Mouse (Mus musculus) spleen, adult 12 weeks (tissue): Measurements from ENCODE around the gene Tcf3.
A peak's percentile ranks its signal among the peaks of the same experiment; 100 is the strongest.

ENCODE experiments used
- DNase-seq: peaks from one replicate; pipeline ENCODE4 v3.0.0; 2022; ENCODE audit warnings: low spot score

The Tcf3 gene

DNA sequence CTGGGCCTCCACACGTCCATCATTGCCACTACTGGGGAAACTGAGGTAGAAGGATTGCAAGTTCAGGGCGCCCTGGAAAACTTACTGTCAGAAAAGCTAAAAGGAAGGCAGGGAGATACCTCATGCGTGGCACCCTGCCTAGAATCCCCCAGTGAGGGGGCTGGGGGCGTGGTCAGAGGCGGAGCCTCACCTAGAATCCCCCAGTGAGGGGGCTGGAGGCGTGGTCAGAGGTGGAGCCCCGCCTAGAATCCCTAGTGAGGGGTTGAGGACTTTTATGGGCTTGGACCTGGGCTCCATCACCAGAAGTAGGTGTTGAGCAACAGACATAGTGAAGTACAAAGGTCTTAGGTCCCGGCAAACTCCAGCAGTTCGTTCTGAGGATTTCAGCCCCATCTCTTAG is 2.8 kb upstream of the Tcf3 start:
- no peak for DNase-seq

DNA sequence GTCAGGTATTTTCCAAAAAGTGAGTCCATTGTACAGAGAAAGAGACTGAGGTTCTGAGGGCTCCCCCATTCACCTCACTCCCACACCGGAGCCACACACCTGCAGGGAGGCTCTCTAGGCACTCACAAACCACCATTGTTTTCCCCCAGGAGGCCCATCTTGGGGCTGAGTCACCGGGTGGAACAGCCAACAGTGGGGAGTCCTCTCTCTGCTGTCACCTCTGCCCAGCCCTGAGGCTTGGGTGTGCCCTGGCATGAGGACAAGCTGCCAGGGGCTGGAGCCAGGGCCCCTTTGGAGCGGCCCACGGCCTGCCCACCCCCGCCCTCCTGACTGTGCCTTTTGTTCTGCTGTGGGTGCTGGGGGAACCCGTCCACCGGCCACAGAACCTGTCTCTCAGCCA is 2.3 kb upstream of the Tcf3 start:
- DNase-seq: no peak

DNA sequence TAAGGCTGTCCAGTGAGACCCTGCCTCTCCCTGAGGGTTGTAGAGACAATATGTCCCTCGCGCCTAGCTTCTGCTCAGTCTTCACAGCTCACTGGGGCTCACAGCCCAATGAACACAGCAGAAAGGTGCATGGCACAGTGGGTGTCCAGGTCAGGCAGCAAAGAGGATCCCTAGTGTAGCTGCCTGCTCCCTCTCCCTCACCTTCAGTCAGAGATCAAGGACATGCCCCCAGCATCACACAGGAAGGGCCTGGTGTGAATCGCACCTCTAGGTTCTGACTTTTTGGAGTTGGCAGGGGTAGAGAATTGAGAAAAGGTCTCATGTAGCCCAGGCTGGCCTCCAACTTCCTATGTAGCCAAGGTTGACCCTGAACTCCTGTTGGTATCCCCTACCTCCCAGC is 1.4 kb upstream of the Tcf3 start:
- no peak for DNase-seq

DNA sequence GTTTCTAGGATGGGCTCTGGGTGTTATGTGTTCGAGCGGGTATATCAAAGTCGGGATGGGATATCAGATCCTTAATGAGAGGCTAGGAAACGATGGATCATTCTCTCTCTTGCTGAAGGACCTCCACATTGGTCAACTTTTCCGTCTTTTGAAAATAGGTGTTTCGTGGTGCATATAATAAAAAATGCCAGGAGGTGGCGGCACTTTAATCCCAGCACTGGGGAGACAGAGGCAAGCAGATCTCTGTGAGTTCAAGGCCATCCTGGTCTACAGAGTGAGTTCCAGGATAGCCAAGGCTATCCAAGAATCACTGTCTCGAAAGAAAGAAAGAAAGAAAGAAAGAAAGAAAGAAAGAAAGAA is 766 bp upstream of the Tcf3 start:
- DNase-seq: no peak

DNA sequence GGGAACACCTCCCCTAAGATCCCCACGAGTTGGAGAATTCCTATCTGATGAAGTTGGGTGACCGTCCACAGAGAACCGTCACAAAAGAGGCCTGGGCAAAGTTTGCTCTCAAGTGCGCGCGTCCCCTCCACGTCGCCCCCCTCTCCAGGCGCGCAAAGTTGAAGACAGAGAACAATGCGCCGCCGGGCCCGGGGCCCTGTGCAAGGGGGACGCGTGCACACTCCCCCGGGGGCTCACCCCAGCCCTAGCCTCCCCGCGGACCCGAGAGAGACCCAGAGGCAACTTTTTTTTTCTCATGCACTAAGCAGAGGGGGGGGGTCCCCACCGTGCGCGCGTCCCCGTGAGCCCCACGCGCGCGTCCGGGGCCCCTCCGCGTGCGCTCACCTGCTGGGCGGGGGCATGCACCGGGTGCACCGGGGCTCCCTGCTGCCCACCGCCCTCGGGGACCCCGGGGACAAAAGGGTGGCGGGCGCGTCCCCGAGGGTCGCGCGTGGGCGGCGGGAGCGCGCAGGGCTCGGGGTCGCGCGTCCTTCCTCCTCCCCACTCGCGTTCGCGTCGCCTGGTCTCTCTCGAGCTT is 423 bp downstream of the Tcf3 start:
- no peak for DNase-seq

DNA sequence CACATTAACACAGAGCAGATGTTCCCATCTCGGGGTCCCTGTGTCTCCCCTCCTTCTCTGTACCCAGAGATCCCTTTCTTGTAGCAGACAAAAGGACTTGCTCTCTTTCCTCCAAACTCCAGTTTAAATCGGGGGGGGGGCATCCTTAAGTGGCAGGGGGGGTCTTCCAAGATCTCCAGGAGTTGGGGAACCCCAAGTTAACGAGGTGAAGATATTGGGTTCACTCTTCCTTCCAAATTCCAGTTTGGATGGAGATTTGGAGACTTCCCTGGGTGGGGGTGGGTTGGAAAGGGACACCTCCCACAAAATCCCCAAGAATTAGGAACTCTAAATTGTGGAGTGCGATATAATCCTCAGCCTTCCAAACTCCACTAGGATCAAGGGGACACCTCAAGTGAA is 1.1 kb downstream of the Tcf3 start:
- no peak for DNase-seq

DNA sequence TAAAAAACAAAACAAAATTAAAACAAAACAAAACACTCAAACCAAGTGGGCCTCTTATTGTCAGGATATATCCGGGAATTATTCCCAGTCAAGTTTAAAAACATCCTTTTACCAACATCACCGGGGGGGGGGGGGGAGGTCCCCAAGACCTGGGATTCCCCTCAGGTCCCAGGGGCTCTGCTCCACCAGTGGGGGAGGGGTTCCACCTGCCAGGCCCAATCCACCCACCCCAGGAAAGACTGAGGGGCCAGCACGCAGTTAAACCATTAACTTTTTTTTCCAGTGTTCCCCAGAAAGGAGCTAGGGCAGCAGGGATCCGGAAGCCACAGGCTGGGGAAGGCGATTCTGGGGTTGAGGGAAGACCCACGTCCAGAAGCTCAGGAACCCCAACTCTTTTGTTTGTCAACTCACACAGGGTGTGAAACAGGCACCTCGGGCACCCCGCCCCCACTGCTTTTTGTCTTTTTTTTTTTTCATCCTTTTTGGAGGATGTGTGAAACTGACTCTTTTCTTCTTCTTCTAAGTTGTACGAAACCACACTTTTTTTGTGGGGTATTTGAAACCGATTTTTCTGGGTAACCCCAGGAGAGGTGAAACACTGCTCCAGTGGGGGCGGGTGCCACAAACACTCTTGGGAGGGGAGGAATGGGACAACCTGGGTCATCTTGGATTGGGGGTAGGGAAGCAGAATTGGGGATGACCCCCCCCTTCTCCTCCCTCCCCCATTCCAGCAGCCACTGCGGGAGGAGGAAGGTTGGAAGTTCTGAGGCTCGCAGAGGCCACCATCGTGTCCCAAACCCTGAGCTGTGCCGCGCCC is 1.7 kb downstream of the Tcf3 start:
- no peak for DNase-seq

DNA sequence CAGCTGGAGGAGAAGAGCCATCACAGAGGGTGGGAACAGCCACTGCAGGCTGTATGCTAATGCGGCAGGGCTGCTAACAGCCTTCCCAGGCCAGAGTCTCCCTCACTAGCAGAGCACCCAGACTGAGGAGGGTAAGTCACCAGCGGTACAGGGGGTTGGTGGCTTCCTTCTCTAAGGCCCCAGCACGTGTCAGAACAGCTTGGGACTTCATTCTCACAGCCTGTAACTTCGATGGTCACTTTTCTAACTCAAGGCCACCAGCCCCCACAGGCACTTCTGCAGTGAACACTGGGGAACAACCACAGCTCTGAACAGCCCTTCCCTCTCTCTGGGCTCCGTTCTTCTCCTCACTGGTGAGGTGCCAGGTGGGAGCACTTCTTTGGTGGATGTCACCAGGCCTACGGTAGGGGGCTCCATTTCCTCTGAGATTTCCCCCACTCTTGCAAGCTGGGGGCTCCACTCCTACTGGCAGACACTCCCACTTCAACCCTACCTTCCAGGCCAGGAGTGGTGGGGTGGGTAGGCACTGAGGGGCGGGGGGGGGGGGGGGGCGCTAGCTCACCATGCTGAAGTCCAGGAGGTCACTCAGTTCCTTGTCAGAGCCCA is 3.0 kb downstream of the Tcf3 start:
- DNase-seq: no peak

DNA sequence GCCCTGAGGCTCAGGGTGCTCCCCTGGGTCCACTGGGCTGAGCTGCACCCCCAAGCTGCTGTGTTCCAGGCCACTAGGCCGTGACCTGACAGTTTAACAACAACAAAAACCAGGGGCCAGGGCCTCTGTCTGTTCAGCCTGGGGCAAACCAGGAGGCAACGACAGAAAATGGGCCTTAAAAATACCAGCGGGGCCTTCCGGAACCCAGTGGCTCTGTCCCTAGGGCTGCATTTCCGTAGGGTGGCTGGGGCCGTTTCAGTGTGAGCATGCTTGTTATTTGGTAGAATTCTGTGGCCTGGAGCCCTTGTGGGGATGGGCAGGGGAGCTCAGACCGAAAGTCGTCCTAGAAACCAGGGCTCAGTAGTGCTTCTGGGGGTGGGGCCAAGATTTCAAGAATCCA is 3.6 kb downstream of the Tcf3 start:
- no peak for DNase-seq

DNA sequence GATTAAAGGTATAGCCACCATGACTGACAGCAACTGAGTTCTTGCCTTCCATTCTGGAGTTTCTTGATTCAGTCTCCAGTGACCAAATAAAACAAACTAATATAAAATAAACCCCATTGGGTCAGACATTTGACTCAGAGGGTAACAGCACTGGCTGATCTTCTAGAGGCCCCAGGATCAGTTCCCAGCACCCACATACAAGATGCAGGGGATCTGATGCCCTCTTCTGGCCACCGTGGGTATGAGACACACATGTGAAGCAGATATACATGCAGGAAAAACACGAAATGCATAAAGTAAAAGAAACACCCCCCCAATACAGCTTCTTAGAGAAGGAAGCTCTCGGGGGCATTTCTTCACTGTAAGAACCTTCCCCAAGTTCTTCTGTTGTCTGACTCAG is 8.4 kb downstream of the Tcf3 start:
- no peak for DNase-seq

DNA sequence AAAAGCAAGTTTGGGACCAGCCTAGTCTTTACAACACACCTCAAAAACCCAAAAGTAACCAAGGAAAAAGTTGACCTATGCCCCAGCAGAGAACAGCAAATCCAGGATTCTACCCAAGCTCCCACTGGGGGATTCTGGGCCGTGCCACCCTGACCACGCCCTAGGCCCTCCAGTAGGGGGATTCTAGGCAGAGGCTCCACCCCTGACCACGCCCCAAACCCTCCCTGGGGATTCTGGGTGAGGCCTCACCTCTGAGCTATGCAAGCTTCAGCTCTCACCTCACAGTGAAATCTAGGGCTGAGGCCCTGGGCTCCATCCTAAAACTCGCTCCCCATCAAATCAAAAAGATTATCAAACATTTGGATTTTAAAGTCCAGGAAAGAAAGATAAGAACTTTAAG is 9.9 kb downstream of the Tcf3 start:
- peak; percentile 63 for DNase-seq

DNA sequence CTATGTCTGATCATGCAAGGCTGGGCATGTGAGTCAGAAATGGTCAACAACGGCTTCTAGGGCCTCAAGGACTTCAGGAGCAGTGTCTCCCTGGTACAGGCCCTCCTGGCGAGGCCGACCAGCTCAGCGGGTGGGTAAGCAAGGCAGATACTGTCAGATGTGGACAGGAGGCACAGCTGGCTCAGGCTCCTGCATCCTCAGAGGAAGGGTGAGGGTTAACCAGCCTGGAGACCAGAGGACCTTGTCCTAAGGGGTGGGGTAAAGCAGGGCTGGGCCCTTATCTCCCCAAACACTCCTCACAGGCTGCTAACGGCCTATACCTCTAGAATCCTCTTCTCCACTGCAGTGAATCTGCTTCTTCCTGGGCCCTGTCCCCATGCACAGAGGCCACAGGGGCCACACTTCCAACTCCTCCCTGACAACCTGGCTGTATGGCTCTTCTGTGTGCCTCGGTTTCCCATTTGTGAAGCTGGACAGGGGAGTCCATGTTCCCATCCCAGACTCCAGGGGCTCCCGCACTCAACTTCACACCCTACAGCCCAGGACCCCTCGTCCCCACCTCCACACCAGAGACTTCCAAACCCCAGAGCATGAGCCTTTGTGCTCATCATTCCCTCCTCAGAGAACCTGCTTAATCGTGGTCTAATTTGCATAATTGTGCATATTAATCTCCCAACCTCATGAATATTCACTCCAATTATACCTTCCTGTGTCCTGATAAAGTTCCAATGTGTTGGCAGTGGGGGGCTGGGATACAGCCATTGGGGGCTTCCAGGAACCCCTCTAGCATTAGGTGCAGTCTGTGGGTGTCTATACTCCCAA is 11.6 kb downstream of the Tcf3 start:
- peak; percentile 58 for DNase-seq

DNA sequence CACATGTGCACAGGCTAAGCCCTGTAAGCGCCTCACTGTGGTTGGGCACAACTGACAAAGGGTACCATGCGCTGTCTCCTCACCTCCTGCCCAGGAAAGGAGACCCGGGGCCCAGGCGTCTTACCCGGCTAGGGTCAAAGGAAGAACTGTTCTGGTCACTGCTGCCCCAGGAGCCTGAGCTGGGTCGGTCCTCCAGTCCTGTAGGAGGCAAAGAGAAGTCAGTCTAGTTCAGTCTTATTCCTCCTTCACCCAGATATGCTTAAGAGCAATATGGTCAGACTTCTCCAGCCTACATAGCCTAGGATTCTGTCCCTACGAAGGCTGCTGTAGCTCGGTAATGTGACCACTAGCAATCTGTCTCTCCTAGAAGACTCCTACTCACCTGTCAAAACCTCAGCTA is 12.2 kb downstream of the Tcf3 start:
- no peak for DNase-seq

DNA sequence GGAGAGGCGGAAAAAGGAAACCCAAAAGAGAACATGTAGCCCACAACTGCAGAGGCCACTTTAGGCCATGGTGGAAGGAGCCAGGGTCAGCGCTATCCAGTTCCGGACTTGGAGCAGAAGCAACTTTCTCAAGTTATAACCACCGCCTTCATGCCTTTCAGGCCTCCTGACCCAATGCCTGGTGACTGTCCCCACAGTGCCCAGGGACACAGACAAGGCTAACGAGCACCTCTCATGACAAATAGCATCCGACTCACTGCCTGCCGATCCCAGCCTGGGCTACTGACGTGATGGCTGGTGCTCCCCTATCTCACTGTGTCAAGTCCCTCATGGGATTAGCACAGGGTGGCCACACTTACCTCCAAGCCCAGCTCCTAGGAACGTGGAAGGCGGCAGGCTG is 12.7 kb downstream of the Tcf3 start:
- no peak for DNase-seq

DNA sequence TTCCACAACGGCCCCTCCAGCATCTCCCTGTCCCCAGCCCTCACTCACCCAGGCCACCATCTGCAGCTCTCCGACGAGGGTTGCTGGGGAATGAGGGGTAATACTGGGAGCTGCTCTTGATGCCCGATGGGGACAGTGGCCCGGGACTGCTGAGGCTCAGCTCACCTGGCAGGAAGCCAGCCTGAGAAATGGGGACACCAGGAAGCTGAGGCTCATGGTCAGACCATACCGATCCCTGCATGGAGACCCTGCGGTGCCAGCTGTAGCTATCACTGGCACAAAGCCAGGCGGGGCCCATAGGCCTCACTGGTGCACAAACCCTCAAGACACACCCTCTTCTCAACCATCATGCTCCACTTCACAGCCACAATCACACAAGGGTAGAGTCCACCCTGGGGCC is 14.0 kb downstream of the Tcf3 start:
- DNase-seq: no peak

DNA sequence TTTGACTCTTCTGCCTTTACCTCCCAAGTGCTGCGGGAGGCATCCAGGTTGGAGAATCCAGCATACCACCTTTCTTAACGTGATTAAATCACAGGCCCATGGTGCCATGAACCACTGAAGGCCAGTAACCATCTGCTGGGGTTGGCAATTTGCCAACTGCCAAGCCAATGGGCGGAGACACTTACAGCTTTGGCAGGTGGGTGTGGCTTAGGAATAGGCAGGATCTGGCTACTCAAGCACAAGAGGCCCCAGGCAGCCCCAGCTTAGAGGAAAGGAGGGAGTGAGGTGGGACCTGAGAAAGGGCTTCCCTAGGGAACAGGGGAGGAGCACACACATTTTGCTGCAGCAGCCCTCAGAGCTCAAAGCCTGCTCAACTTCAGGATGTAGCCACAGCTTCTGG is 15.1 kb downstream of the Tcf3 start:
- peak; percentile 52 for DNase-seq

DNA sequence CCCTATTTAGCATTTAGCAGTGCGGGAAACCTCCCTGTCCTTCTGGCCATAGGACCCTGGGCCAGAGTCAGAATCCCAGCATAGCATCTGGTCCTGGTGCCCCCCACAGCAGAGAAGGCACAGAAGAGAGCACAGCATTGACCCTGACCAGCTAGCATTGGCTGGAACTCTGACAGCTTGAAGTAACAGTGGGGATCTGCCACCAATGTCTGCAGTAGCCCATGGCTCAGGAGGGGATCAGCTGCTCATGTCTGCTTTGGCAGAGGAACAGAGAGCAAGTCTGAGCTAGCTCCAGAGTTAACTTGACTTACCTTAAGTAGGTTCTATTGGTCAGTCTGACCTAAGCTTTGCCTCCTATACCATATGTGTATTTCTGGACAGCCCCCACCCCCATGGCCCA is 15.6 kb downstream of the Tcf3 start:
- DNase-seq: no peak

DNA sequence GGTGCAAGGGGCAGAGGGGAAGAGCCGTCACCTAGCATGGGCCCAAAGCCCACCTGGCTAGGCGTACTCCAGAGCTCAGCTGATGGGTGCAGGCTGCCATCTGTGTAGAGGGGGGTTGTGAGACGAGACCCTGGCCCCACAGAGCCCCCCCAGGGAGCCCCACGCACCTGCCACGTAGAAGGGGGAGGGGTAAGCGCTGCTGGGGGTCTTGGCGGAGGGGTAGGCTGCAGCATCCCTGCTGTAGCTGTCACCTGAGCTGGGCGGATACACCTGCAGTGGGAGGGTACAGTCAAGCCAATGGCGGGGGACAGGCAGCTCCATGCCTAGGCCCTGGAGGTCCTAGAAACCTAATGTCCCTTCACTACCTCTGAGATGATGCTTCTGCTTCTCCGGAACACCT is 16.1 kb downstream of the Tcf3 start:
- DNase-seq: no peak

DNA sequence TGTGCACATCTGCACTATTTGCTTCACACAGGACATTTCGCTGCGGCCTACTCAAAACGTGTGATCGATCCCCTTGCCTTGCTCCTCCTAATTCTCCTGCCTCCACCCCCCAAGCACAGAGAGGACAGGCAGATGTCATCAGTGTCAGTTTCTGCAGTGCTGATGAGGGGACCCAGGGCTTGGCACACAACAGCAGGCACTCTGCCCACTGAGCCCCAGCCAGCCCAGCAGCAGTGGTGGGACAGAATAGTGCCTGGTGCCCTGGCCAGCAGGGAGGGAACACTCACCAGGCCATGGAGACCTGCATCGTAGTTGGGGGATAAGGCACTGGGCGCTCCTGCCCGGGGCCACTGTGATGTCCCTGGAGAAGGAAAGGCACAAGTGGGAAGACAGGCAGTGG is 17.9 kb downstream of the Tcf3 start:
- no peak for DNase-seq

DNA sequence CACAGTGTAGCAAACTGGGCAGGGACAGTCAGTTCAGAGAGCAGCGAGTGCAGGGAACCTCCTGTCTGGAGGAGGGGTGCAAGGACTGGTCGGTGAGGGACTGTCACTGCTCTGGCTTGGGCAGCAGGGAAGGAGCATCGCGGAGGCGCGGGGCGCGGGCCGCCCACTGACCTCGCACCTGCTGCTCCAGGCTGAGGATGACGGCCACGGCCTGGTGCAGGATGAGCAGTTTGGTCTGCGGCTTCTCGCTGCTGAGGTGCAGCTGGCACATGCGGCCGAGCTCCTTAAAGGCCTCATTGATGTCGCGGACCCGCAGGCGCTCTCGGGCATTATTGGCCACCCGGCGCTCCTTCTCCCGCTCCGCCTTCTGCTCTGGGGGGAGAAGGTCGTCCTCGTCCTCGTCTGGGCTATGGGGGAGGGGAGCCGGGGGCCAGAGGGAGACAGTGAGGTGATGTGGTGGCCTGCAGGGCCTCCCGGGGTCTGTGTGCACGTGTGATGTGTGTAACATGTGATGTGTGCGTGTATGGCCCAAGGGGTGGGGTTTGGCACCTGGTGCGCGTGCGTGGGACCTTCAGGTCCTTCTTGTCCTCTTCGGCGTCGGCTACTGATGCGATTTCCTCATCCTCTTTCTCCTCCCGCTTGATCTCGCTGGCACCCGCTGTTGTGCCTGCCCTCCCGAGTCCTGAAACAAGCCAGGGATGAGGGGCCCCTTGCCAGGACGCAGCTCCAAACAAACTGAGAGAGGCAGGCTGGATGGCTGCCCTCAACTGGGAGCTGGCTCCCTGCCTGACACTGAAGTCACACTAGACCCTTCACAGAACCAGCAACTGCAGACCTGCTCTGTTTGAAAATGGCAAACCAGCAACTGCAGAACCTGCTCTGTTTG is 20.5 kb downstream of the Tcf3 start:
- no peak for DNase-seq

DNA sequence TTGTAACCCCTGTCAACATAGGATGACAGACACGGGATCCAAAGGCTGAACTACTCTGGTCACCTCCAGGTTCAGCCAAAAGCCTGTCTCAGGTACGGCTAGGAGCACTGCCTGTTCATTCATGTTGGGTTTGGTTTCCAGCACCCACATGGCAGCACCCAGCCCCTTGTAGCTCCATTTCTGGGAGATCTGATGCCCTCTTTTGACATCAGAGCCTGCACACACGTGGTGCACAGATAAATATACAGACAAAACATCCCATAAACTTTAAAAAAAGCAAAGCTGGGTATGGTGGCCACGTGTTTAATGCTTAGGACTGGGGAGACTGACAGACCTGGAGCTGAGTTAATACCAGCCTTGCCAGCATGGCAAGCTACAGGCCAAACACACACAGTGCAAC is 25.5 kb downstream of the Tcf3 start:
- no peak for DNase-seq
